Mouse (Mus musculus): ENCODE measurements around the gene Arhgap27. TPM values are rescaled to one million over a fixed set of nuclear protein-coding genes. Genes with fewer than 3 reads are reported as not detected.

The Arhgap27 gene
- total and polyA plus RNA-seq, 3 experiments = 6.3 to 15.0 TPM; not detected in 1

DNA sequence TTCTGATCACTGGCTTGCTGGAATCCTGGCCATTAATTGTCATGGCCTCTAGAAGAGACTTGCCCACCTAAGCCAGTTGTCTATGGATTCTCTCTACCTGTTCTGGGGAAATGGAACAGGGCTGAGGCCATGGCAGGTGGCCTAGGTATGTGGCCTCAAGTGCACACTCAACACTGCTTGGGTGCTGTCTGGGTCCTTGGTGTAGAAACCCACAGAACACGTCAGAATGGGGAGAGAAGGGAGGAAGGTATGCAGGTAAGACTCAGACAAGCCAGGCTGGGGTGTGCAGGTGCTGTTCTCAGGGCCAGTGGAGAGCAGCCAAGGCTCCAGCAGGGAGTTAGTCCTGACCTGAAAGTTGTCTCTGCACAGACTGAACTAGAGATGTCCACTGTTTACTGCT is 45.5 kb downstream of the Arhgap27 start:
- Histone ChIP-seq H3K4me1 (ENCODE audit: control insufficient read depth in 1 of 2, insufficient read depth in 2 of 2, low read length in 2 of 2) (no peaks in the 10 kb centered on the region), H3K9ac (ENCODE audit: control insufficient read depth, low read depth, low read length, poor library complexity, severe bottlenecking) (no peak overlapping the region), H3K27me3 (ENCODE audit: control insufficient read depth in 1 of 2, insufficient read depth in 2 of 2, low read length in 2 of 2) (peaks cover 3 to 6% of the 10 kb centered on the region in 2 experiments), H3K36me3 (ENCODE audit: control insufficient read depth in 1 of 2, insufficient read depth in 2 of 2, low read length in 2 of 2) (no peaks in the 10 kb centered on the region), H3K79me2 (ENCODE audit: control insufficient read depth, insufficient read depth, low read length, poor library complexity) (no peaks in the 10 kb centered on the region), H3K27ac (ENCODE audit: control insufficient read depth, low read depth, low read length) (no peak overlapping the region), H3K9me3 (replicated peaks; ENCODE audit: insufficient read depth, low read length) (no peaks in the 10 kb centered on the region), H3K4me3 (ENCODE audit: control insufficient read depth in 1 of 2, insufficient read depth in 1 of 2, low read depth in 2 of 2, low read length in 2 of 2) (no peak overlapping the region)
- DNase-seq (ENCODE audit: low read depth, low spot score) = no peak
- no peak for TF ChIP-seq ELF1 (IDR thresholded peaks at IDR 0.05; ENCODE audit: low read depth, low read length)
- TF ChIP-seq SIN3A (IDR thresholded peaks at IDR 0.05; ENCODE audit: low read length) = no peak
- TF ChIP-seq TAL1 (IDR thresholded peaks at IDR 0.05; ENCODE audit: low read length) = no peak
- TF ChIP-seq UBTF (IDR thresholded peaks at IDR 0.05; ENCODE audit: borderline replicate concordance, insufficient read depth, low read depth, low read length) = no peak
- TF ChIP-seq CHD2 (IDR thresholded peaks at IDR 0.05; ENCODE audit: low read length) = no peak
- TF ChIP-seq POLR2AphosphoS2 (IDR thresholded peaks at IDR 0.05; ENCODE audit: low read length) = no peak
- TF ChIP-seq HCFC1 (IDR thresholded peaks at IDR 0.05; ENCODE audit: low read depth, low read length) = no peak
- TF ChIP-seq NELFE (IDR thresholded peaks at IDR 0.05; ENCODE audit: low read depth, low read length) = no peak

DNA sequence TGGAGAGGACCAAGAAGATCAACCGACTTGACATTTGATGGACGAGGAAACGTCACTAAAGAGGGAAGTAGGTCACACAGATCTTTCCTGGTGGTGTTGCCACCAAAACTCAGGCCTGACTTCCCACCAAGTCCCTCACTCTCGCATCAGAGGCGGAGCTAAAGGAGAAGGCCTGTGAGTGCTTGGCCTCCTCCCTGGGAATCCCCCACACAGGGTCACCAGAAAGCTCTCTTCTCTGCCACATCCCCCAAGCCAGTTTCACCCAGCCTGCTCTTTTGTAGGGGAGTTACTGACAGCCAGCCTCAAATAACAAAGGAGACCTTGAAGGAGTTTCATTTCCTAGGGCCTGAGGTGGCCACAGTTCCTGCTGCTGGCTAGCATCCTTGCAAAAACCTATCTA is 48.1 kb downstream of the Arhgap27 start:
- Histone ChIP-seq H3K79me2 (ENCODE audit: control insufficient read depth, insufficient read depth, low read length, poor library complexity) (no peaks in the 10 kb centered on the region), H3K27ac (ENCODE audit: control insufficient read depth, low read depth, low read length) (no peak overlapping the region), H3K27me3 (ENCODE audit: control insufficient read depth in 1 of 2, insufficient read depth in 2 of 2, low read length in 2 of 2) (peaks cover 3 to 5% of the 10 kb centered on the region in 2 experiments), H3K36me3 (ENCODE audit: control insufficient read depth in 1 of 2, insufficient read depth in 2 of 2, low read length in 2 of 2) (no peaks in the 10 kb centered on the region), H3K9me3 (replicated peaks; ENCODE audit: insufficient read depth, low read length) (no peaks in the 10 kb centered on the region), H3K9ac (ENCODE audit: control insufficient read depth, low read depth, low read length, poor library complexity, severe bottlenecking) (no peak overlapping the region), H3K4me3 (ENCODE audit: control insufficient read depth in 1 of 2, insufficient read depth in 1 of 2, low read depth in 2 of 2, low read length in 2 of 2) (no peak overlapping the region), H3K4me1 (ENCODE audit: control insufficient read depth in 1 of 2, insufficient read depth in 2 of 2, low read length in 2 of 2) (no peaks in the 10 kb centered on the region)
- DNase-seq (ENCODE audit: low read depth, low spot score) = no peak
- TF ChIP-seq NELFE (IDR thresholded peaks at IDR 0.05; ENCODE audit: low read depth, low read length) (no peak), MAFK (IDR thresholded peaks at IDR 0.05; ENCODE audit: borderline replicate concordance, low read depth, low read length) (no peak), POLR2AphosphoS5 (IDR thresholded peaks at IDR 0.05; ENCODE audit: borderline replicate concordance, low read depth, low read length) (no peak), BHLHE40 (IDR thresholded peaks at IDR 0.05; ENCODE audit: borderline replicate concordance, low read depth, low read length) (no peak), CHD2 (IDR thresholded peaks at IDR 0.05; ENCODE audit: low read length) (no peak), JUND (IDR thresholded peaks at IDR 0.05; ENCODE audit: low read depth, low read length) (no peak)

DNA sequence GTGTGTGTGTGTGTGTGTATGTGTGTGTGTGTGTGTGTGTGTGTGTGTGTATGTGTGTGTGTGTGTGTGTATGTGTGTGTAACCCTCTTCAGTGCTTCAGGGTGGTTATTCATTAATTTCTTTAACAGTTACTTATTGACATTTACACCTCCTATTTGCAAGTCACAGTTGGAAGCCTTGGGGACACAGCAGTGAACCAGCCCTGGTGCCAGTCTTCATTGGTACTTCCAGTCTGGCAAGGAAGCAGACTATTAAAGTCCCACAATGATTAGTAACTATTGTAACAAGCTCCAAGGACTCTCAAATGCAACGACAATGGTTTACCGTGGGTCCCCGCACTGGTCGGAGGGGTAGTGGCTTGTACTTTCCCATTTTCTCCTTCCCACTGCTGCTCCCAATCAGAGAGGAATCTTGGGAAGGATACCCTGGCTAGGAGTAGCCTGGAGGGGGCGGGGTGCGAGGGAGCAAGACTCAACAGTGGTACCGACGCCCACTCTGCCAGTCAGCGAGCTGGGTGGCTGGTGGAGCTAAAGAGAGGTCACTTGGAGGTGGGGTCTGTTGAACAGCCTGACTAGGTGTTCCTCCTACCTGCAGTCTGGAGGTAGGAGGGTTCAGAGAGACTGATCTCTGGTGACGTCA is 48.6 kb downstream of the Arhgap27 start:
- DNase-seq (ENCODE audit: low read depth, low spot score) = no peak
- peaks cover 3 to 4% of the 10 kb centered on the region in 2 experiments; a peak in 3 of 4 replicates for H3K27me3 ChIP-seq (ENCODE audit: control insufficient read depth in 1 of 2, insufficient read depth in 2 of 2, low read length in 2 of 2)
- TF ChIP-seq POLR2A (IDR thresholded peaks at IDR 0.05; ENCODE audit: control insufficient read depth in 1 of 2, insufficient read depth in 1 of 2, low read depth in 1 of 2, low read length in 2 of 2, poor library complexity in 1 of 2) (no peak), EP300 (IDR thresholded peaks at IDR 0.05; ENCODE audit: low read depth in 1 of 2, low read length in 2 of 2) (no peak), SMC3 (IDR thresholded peaks at IDR 0.05; ENCODE audit: low read depth, low read length) (no peak), ETS1 (IDR thresholded peaks at IDR 0.05; ENCODE audit: low read depth, low read length) (no peak), GATA1 (IDR thresholded peaks at IDR 0.05; ENCODE audit: low read depth, low read length) (no peak), CHD1 (IDR thresholded peaks at IDR 0.05; ENCODE audit: low read depth, low read length) (no peak), TCF12 (IDR thresholded peaks at IDR 0.05; ENCODE audit: low read depth, low read length) (no peak), CHD2 (IDR thresholded peaks at IDR 0.05; ENCODE audit: low read length) (no peak), USF1 (IDR thresholded peaks at IDR 0.05; ENCODE audit: low read depth, low read length) (no peak), JUND (IDR thresholded peaks at IDR 0.05; ENCODE audit: low read depth, low read length) (no peak), MAX (IDR thresholded peaks at IDR 0.05; ENCODE audit: low read length) (no peak), MXI1 (IDR thresholded peaks at IDR 0.05; ENCODE audit: low read depth, low read length) (no peak), E2F4 (IDR thresholded peaks at IDR 0.05; ENCODE audit: borderline replicate concordance, low read depth, low read length) (no peak), ZC3H11A (IDR thresholded peaks at IDR 0.05; ENCODE audit: low read depth, low read length) (no peak), MEF2A (IDR thresholded peaks at IDR 0.05; ENCODE audit: extremely low read depth, insufficient replicate concordance, low read depth, low read length, poor library complexity, severe bottlenecking) (no peak), NELFE (IDR thresholded peaks at IDR 0.05; ENCODE audit: low read depth, low read length) (no peak), MYB (IDR thresholded peaks at IDR 0.05; ENCODE audit: low read depth, low read length) (no peak)

More for the DNA sequence above, 48.6 kb downstream of the Arhgap27 start:
- H3K4me3 ChIP-seq (ENCODE audit: control insufficient read depth in 1 of 2, insufficient read depth in 1 of 2, low read depth in 2 of 2, low read length in 2 of 2) = no peak overlapping the region
- H3K9ac ChIP-seq (ENCODE audit: control insufficient read depth, low read depth, low read length, poor library complexity, severe bottlenecking) = no peak overlapping the region
- H3K9me3 ChIP-seq (replicated peaks; ENCODE audit: insufficient read depth, low read length) = no peaks in the 10 kb centered on the region
- no peaks in the 10 kb centered on the region for H3K4me1 ChIP-seq (ENCODE audit: control insufficient read depth in 1 of 2, insufficient read depth in 2 of 2, low read length in 2 of 2)
- no peaks in the 10 kb centered on the region for H3K36me3 ChIP-seq (ENCODE audit: control insufficient read depth in 1 of 2, insufficient read depth in 2 of 2, low read length in 2 of 2)
- no peak overlapping the region for H3K27ac ChIP-seq (ENCODE audit: control insufficient read depth, low read depth, low read length)
- no peaks in the 10 kb centered on the region for H3K79me2 ChIP-seq (ENCODE audit: control insufficient read depth, insufficient read depth, low read length, poor library complexity)

Data from MEL (cell line).